Mouse (Mus musculus) intestine, postnatal 0 days (tissue): ENCODE data around the gene Stard10. TPM values are rescaled to one million over a fixed set of nuclear protein-coding genes. Genes with fewer than 3 reads are reported as not detected.
A peak's percentile ranks its signal among the peaks of the same experiment; 100 is the strongest.

Experiments
- ATAC-seq: fragments of 200-750 bp; cut with Nextera tagmentation; 2 replicates; pipeline ENCODE4 v1.8.0; 2017; ENCODE audit warnings: mild to moderate bottlenecking, moderate TSS enrichment, moderate library complexity
- H3K27ac ChIP-seq: fragments of 300-500 bp; sonication (generic); 2 replicates; pipeline ENCODE4 v1.5.1; 2014; ENCODE audit warnings: mild to moderate bottlenecking, low read depth, low read length, moderate library complexity
- H3K27me3 ChIP-seq: fragments of 300-500 bp; sonication (generic); replicated peaks from 2 replicates; pipeline ENCODE4 v1.6.1; 2014; ENCODE audit warnings: low read length, mixed read lengths; ENCODE audit not compliant: control insufficient read depth, insufficient read depth
- H3K36me3 ChIP-seq: fragments of 300-500 bp; sonication (generic); 2 replicates; pipeline ENCODE4 v1.6.1; 2014; ENCODE audit warnings: mild to moderate bottlenecking, moderate library complexity; ENCODE audit not compliant: control insufficient read depth, insufficient read depth
- H3K4me1 ChIP-seq: fragments of 300-500 bp; sonication (generic); replicated peaks from 2 replicates; pipeline ENCODE4 v1.6.1; 2014; ENCODE audit warnings: antibody characterized with exemption, low read length, mixed read lengths; ENCODE audit not compliant: control insufficient read depth, insufficient read depth
- H3K4me2 ChIP-seq: fragments of 300-500 bp; sonication (generic); replicated peaks from 2 replicates; pipeline ENCODE4 v1.6.1; 2014; ENCODE audit warnings: low read depth, mild to moderate bottlenecking, moderate library complexity
- H3K4me3 ChIP-seq: fragments of 300-500 bp; sonication (generic); 2 replicates; pipeline ENCODE4 v1.5.1; 2014; ENCODE audit warnings: low read depth, low read length
- H3K9ac ChIP-seq: fragments of 300-500 bp; sonication (generic); 2 replicates; pipeline ENCODE4 v1.6.1; 2014; ENCODE audit warnings: mild to moderate bottlenecking, low read depth, low read length
- H3K9me3 ChIP-seq: fragments of 300-500 bp; sonication (generic); 2 replicates; pipeline ENCODE4 v1.6.1; 2016; ENCODE audit warnings: mixed run types; ENCODE audit not compliant: control insufficient read depth
- CTCF ChIP-seq: sonication (generic); IDR thresholded peaks from 2 replicates; pipeline ENCODE4 v1.5.1; 2016; ENCODE audit warnings: low read depth, mild to moderate bottlenecking, control low read depth, antibody characterized with exemption, moderate library complexity
- whole genome bisulfite sequencing: fragments of 180-500 bp; shearing (Covaris S2); extraction: QIAGEN DNeasy Blood & Tissue Kit; methylation state at CpG from one replicate; pipeline ENCODE4 v1.1.7; 2014; 5-methylcytosine and 5-hydroxymethylcytosine counted together
- polyA plus RNA-seq: library from polyadenylated mRNA; unstranded; fragments of >200 nt; fragmentation: Nextera tagmentation; extraction: Ambion mirVana; gene quantifications from 2 replicates; pipeline ENCODE4 v1.2.1, GENCODE M21; 2015

Stard10 gene
- polyA plus RNA-seq, 1 experiment from 2014 or later = 71.7 TPM

- WGBS = 64% methylated on average over 4 of the region's 4 CpGs
- no peak overlapping the region for H3K4me3 ChIP-seq
- 0 out of 2 replicates have a peak, but pooled peaks cover 5% of the 10 kb centered on the region for H3K4me1 ChIP-seq
- no peak overlapping the region; the same call in 1 of the 2 replicates for H3K27ac ChIP-seq
- H3K9me3 ChIP-seq = no peaks in the 10 kb centered on the region
- H3K9ac ChIP-seq = no peak overlapping the region
- no peaks in the 10 kb centered on the region for H3K27me3 ChIP-seq
- TF ChIP-seq CTCF = no peak
- H3K36me3 ChIP-seq = peaks cover 83% of the 10 kb centered on the region
- ATAC-seq = no peak
- no peak overlapping the region for H3K4me2 ChIP-seq
Measured at GRCm38 (mm10) chr7:101391909-101392479, 75.1 kb downstream of the Stard10 start.

- Histone ChIP-seq H3K4me1 (0 out of 2 replicates have a peak, but pooled peaks cover 5% of the 10 kb centered on the region), H3K27me3 (no peaks in the 10 kb centered on the region), H3K9ac (no peak overlapping the region), H3K9me3 (no peaks in the 10 kb centered on the region), H3K36me3 (peaks cover 85% of the 10 kb centered on the region), H3K27ac (peak overlapping the region; percentile 50), H3K4me2 (no peak overlapping the region), H3K4me3 (no peak overlapping the region)
- 46% methylated on average over 4 of the region's 4 CpGs for WGBS
- TF ChIP-seq CTCF = no peak
- ATAC-seq = no peak
Measured at GRCm38 (mm10) chr7:101393015-101393414, 76.1 kb downstream of the Stard10 start.

- 44% methylated on average over 8 of the region's 8 CpGs for WGBS
- H3K4me2 ChIP-seq = peak overlapping the region; percentile 58
- peak overlapping the region; percentile 40; the same call in 1 of the 2 replicates for H3K9ac ChIP-seq
- TF ChIP-seq CTCF = no peak
- H3K36me3 ChIP-seq = peaks cover 85% of the 10 kb centered on the region
- H3K27me3 ChIP-seq = no peaks in the 10 kb centered on the region
- ATAC-seq = peak; percentile 54
- H3K4me3 ChIP-seq = peak overlapping the region; percentile 26
- H3K27ac ChIP-seq = peak overlapping the region; percentile 50
- H3K4me1 ChIP-seq = 0 out of 2 replicates have a peak, but pooled peaks cover 5% of the 10 kb centered on the region
- H3K9me3 ChIP-seq = no peaks in the 10 kb centered on the region
Measured at GRCm38 (mm10) chr7:101393694-101394504, 77.0 kb downstream of the Stard10 start.

DNA sequence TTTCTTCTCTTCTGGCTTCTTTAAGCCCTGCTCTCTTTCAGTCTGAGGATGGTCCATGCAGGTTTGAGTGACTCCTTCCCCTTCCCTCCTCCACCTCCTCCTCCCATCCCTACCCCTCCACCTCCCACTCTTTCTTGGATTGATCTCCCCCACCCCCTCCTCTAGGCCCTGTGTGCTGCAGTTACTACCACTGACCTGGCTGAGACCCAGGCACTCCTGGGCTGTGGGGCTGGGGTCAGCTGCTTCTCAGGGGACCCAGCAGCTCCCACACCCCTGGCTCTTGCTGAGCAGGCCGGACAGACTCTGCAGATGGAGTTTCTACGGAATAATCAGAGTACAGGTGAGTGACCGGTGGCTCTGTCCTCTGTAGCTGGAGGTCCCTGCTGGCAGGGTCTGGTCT lies 77.7 kb downstream of the Stard10 start:
- Histone ChIP-seq H3K27me3 (no peaks in the 10 kb centered on the region), H3K9ac (peak overlapping the region; percentile 40; the same call in 1 of the 2 replicates), H3K4me1 (0 out of 2 replicates have a peak, but pooled peaks cover 5% of the 10 kb centered on the region), H3K4me2 (peak overlapping the region; percentile 58), H3K36me3 (peaks cover 85% of the 10 kb centered on the region), H3K9me3 (no peaks in the 10 kb centered on the region), H3K4me3 (peak overlapping the region; percentile 26), H3K27ac (peak overlapping the region; percentile 50; the same call in 1 of the 2 replicates)
- TF ChIP-seq CTCF = no peak
- 73% methylated on average over 3 of the region's 3 CpGs for WGBS
- no peak for ATAC-seq

- no peaks in the 10 kb centered on the region for H3K27me3 ChIP-seq
- TF ChIP-seq CTCF = no peak
- no peak for ATAC-seq
- H3K4me2 ChIP-seq = peak overlapping the region; percentile 58
- no peak overlapping the region for H3K9ac ChIP-seq
- H3K27ac ChIP-seq = no peak overlapping the region
- 0 out of 2 replicates have a peak, but pooled peaks cover 5% of the 10 kb centered on the region for H3K4me1 ChIP-seq
- 59% methylated on average over 2 of the region's 2 CpGs for WGBS
- peaks cover 85% of the 10 kb centered on the region for H3K36me3 ChIP-seq
- peak overlapping the region; percentile 26; the same call in 1 of the 2 replicates for H3K4me3 ChIP-seq
- H3K9me3 ChIP-seq = no peaks in the 10 kb centered on the region
Measured at GRCm38 (mm10) chr7:101395471-101395870, 78.6 kb downstream of the Stard10 start.

Other genes starting within 250 kb of the Stard10 start
- 20.1 and 26.1 TPM in 2 replicates for gene Fchsd2, start 224.2 kb upstream of the Stard10 start, polyA plus RNA-seq
- 5.2 and 6.2 TPM in 2 replicates for gene Atg16l2, start 14.8 kb upstream of the Stard10 start, polyA plus RNA-seq
- 31.2 and 35.3 TPM in 2 replicates for gene Arap1, start 31.0 kb downstream of the Stard10 start, polyA plus RNA-seq
- gene Gm45837, start 93.8 kb downstream of the Stard10 start, polyA plus RNA-seq = not detected in 2 replicates
- 11.1 and 11.2 TPM in 2 replicates for gene Pde2a, start 104.6 kb downstream of the Stard10 start, polyA plus RNA-seq